Mouse (Mus musculus) brain, embryonic 18.5 days (tissue): ENCODE measurements around the gene Gnb5.

ENCODE experiments used
- DNase-seq: peaks from one replicate; pipeline ENCODE4 v3.0.0-alpha.2; 2012; ENCODE audit warnings: low read depth, low spot score

The Gnb5 gene

GRCm38 (mm10) chr9:75307015-75307414 lies 927 bp downstream of the Gnb5 start:
- DNase-seq: no peak

- no peak for DNase-seq
These were observed 2.5 kb downstream of the Gnb5 start for GRCm38 (mm10) chr9:75308621-75309020.

GRCm38 (mm10) chr9:75312008-75312407 lies 5.9 kb downstream of the Gnb5 start:
- no peak for DNase-seq

- DNase-seq: no peak
These were observed 7.2 kb downstream of the Gnb5 start for GRCm38 (mm10) chr9:75313138-75313831.

GRCm38 (mm10) chr9:75313832-75314516 lies 7.9 kb downstream of the Gnb5 start:
- peak; percentile 54 for DNase-seq

- DNase-seq: no peak
These were observed 8.5 kb downstream of the Gnb5 start for GRCm38 (mm10) chr9:75314517-75315105.

GRCm38 (mm10) chr9:75315238-75315637 lies 9.2 kb downstream of the Gnb5 start:
- no peak for DNase-seq

- DNase-seq: no peak
These were observed 10.7 kb downstream of the Gnb5 start for GRCm38 (mm10) chr9:75316771-75317170.

GRCm38 (mm10) chr9:75318196-75318595 lies 12.1 kb downstream of the Gnb5 start:
- DNase-seq: no peak

- no peak for DNase-seq
These were observed 13.3 kb downstream of the Gnb5 start for GRCm38 (mm10) chr9:75319365-75319764.

GRCm38 (mm10) chr9:75322099-75322885 lies 16.2 kb downstream of the Gnb5 start:
- no peak for DNase-seq

- no peak for DNase-seq
These were observed 22.0 kb downstream of the Gnb5 start for GRCm38 (mm10) chr9:75328047-75328446.

- DNase-seq: no peak
These were observed 24.7 kb downstream of the Gnb5 start for GRCm38 (mm10) chr9:75330821-75331220.

- no peak for DNase-seq
These were observed 28.4 kb downstream of the Gnb5 start for GRCm38 (mm10) chr9:75334440-75334839.

GRCm38 (mm10) chr9:75338016-75338415 lies 31.9 kb downstream of the Gnb5 start:
- DNase-seq: no peak

- no peak for DNase-seq
These were observed 36.3 kb downstream of the Gnb5 start for GRCm38 (mm10) chr9:75342433-75342832.

- DNase-seq: no peak
These were observed 41.4 kb downstream of the Gnb5 start, which contains the start of gene Bcl2l10 for GRCm38 (mm10) chr9:75347458-75347857. Gene Bcl2l10 (plus strand): TSS chr9:75347758.

GRCm38 (mm10) chr9:75348066-75348465 lies 42.0 kb downstream of the Gnb5 start:
- no peak for DNase-seq

- no peak for DNase-seq
These were observed 42.6 kb downstream of the Gnb5 start for GRCm38 (mm10) chr9:75348641-75349040.

- no peak for DNase-seq
These were observed 47.0 kb downstream of the Gnb5 start for GRCm38 (mm10) chr9:75353094-75353493.

GRCm38 (mm10) chr9:75355783-75356182 lies 49.7 kb downstream of the Gnb5 start:
- DNase-seq: no peak

- no peak for DNase-seq
These were observed 51.1 kb downstream of the Gnb5 start for GRCm38 (mm10) chr9:75357087-75357654.
